Mouse (Mus musculus) gastrocnemius, postnatal 10 days (tissue): ENCODE measurements around the gene Olfr1024. TPM values are rescaled to one million over a fixed set of nuclear protein-coding genes. Genes with fewer than 3 reads are reported as not detected.

Experiments used
- DNase-seq: peaks from one replicate; pipeline ENCODE4 v3.0.0; 2021; ENCODE audit warnings: mixed read lengths
- long read RNA-seq, 2 experiments: library from polyadenylated mRNA; stranded (forward); transcript quantifications; one replicate each; pipeline ENCODE4 v2.0.0; 2021
- total RNA-seq, 2 experiments: library from RNA; stranded (reverse); gene quantifications; 2 replicates each; pipeline ENCODE4 v1.2.3; 2021

Gene Olfr1024
- total RNA-seq = not detected
- long read RNA-seq, experiment 1 = 0 reads
- long read RNA-seq, experiment 2 = 0 reads

GRCm38 (mm10) chr2:85904952-85905351, at the start of gene Olfr1024:
Olfr1024 (minus strand) TSS chr2:85905052.
- no peak for DNase-seq

- no peak for DNase-seq
Measured at GRCm38 (mm10) chr2:85950137-85950536, 45.3 kb upstream of the Olfr1024 start, which contains the start of gene Olfr1028. Olfr1028 (plus strand) TSS chr2:85950437.

GRCm38 (mm10) chr2:85921258-85921657, 16.4 kb upstream of the Olfr1024 start, which contains the start of gene Olfr1026:
Olfr1026 (plus strand) TSS chr2:85921558.
- DNase-seq = no peak

- no peak for DNase-seq
Measured at GRCm38 (mm10) chr2:85914893-85915292, 10.0 kb upstream of the Olfr1024 start, which contains the start of gene Olfr1025-ps1. Olfr1025-ps1 (plus strand) TSS chr2:85915193.

- no peak for DNase-seq
Measured at GRCm38 (mm10) chr2:85913197-85913596, 8.3 kb upstream of the Olfr1024 start.

GRCm38 (mm10) chr2:85885340-85885739, 19.5 kb downstream of the Olfr1024 start, which contains the start of gene Olfr1023:
Olfr1023 (plus strand) TSS chr2:85885640.
- DNase-seq = no peak

- no peak for DNase-seq
Measured at GRCm38 (mm10) chr2:85868294-85868693, 36.6 kb downstream of the Olfr1024 start, which contains the start of gene Olfr1022. Olfr1022 (plus strand) TSS chr2:85868594.

Other genes with a start within 250 kb of the Olfr1024 start
- not detected for gene Olfr154, start 240.6 kb downstream of the Olfr1024 start, total RNA-seq
- not detected for gene Olfr1006, start 226.3 kb downstream of the Olfr1024 start, total RNA-seq
- not detected for gene Olfr1008, start 215.6 kb downstream of the Olfr1024 start, total RNA-seq
- not detected for gene Olfr1009, start 189.6 kb downstream of the Olfr1024 start, total RNA-seq
- gene Olfr1012, start 142.3 kb downstream of the Olfr1024 start, total RNA-seq = not detected
- not detected for gene Olfr1013, start 138.0 kb downstream of the Olfr1024 start, total RNA-seq
- not detected for gene Olfr1014, start 132.3 kb downstream of the Olfr1024 start, total RNA-seq
- not detected for gene Olfr1015, start 123.0 kb downstream of the Olfr1024 start, total RNA-seq
- not detected for gene Olfr1016, start 102.5 kb downstream of the Olfr1024 start, total RNA-seq
- gene Olfr1018, start 86.6 kb downstream of the Olfr1024 start, total RNA-seq = not detected
- not detected for gene Olfr1019, start 59.6 kb downstream of the Olfr1024 start, total RNA-seq
- not detected for gene Olfr1020, start 58.0 kb downstream of the Olfr1024 start, total RNA-seq
- not detected for gene Olfr1022, start 36.5 kb downstream of the Olfr1024 start, total RNA-seq
- not detected for gene Olfr1023, start 19.4 kb downstream of the Olfr1024 start, total RNA-seq
- not detected for gene Olfr1025-ps1, start 10.1 kb upstream of the Olfr1024 start, total RNA-seq
- gene Olfr1026, start 16.5 kb upstream of the Olfr1024 start, total RNA-seq = not detected
- not detected for gene Olfr1028, start 45.4 kb upstream of the Olfr1024 start, total RNA-seq
- not detected for gene Olfr1029, start 68.8 kb upstream of the Olfr1024 start, total RNA-seq
- gene Olfr1030, start 74.2 kb upstream of the Olfr1024 start, total RNA-seq = not detected
- not detected for gene Olfr1031, start 85.3 kb upstream of the Olfr1024 start, total RNA-seq
- not detected for gene Olfr1032, start 100.5 kb upstream of the Olfr1024 start, total RNA-seq
- gene Olfr1033, start 115.6 kb upstream of the Olfr1024 start, total RNA-seq = under 1 TPM; 0.09 to 0.45 TPM
- gene Olfr1034, start 140.8 kb upstream of the Olfr1024 start, total RNA-seq = not detected
- gene Olfr1036, start 168.9 kb upstream of the Olfr1024 start, total RNA-seq = not detected
- gene Olfr1037, start 182.3 kb upstream of the Olfr1024 start, total RNA-seq = not detected
- not detected for gene Olfr1039, start 230.9 kb upstream of the Olfr1024 start, total RNA-seq
- gene Olfr1040, start 241.7 kb upstream of the Olfr1024 start, total RNA-seq = not detected